Mouse (Mus musculus) testis, adult 2 months (tissue): ENCODE results near the gene Osbpl2.

ENCODE experiments used
- CTCF ChIP-seq: fragments of 200-500 bp; IDR thresholded peaks from 2 replicates; pipeline ENCODE4 v1.5.1; 2012; ENCODE audit warnings: low read depth, mild to moderate bottlenecking, inconsistent platforms, low read length, moderate library complexity; ENCODE audit not compliant: control insufficient read depth, insufficient read depth, insufficient replicate concordance
- POLR2A ChIP-seq: fragments of 200-500 bp; IDR thresholded peaks from 2 replicates; pipeline ENCODE4 v1.6.1; 2012; ENCODE audit warnings: low read depth, mild to moderate bottlenecking, inconsistent platforms, low read length, moderate library complexity; ENCODE audit not compliant: control insufficient read depth

- TF ChIP-seq CTCF (no peak), POLR2A (no peak)
Observed at GRCm38 (mm10) chr2:180202263-180202662, 83.2 kb downstream of the Osbpl2 start.
